Mouse (Mus musculus) liver, embryonic 14.5 days (tissue): Measurements from ENCODE around the gene Cenpo.

Experiments
- CTCF ChIP-seq: IDR thresholded peaks from 2 replicates; pipeline ENCODE4 v1.5.1; 2016; ENCODE audit warnings: antibody characterized with exemption, low read depth, control low read depth
- EP300 ChIP-seq: IDR thresholded peaks from 2 replicates; pipeline ENCODE4 v1.6.1; 2016; ENCODE audit warnings: antibody characterized with exemption, low read depth

DNA sequence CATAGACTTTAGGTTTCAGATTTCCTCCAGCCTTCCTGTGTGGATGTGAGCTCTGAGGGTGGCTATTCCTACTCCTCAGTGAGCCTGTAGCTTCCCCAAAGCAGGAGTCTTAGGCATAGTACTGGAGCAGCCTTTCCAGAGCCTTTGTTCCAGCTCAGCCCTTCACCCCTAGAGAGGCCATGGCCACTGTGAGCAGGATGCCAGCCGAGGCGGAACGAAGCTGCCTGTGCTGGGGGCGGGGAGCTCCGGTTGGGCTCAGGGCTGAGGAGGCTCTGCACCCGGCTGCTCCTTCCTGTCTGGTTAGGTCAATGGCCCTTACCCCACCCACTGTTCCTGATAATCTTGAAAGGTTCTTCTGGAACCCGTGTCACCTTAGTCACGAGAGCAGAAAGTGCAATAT, 21.2 kb downstream of the Cenpo start:
- no peak for TF ChIP-seq EP300
- TF ChIP-seq CTCF = no peak
